Mouse (Mus musculus) cerebellum, postnatal 10 days (tissue): ENCODE measurements around the gene Adcy6.
"Not testable (repeated sequence)": the region's sequence is repeated elsewhere in the genome, so short reads cannot be mapped to it uniquely, and the experiment has no call there.

Source experiments
- DNase-seq, 2 experiments: peaks; one replicate each; pipeline ENCODE4 v3.0.0; 2021; ENCODE audit warnings: mixed read lengths in 2 of 2

The Adcy6 gene

DNA sequence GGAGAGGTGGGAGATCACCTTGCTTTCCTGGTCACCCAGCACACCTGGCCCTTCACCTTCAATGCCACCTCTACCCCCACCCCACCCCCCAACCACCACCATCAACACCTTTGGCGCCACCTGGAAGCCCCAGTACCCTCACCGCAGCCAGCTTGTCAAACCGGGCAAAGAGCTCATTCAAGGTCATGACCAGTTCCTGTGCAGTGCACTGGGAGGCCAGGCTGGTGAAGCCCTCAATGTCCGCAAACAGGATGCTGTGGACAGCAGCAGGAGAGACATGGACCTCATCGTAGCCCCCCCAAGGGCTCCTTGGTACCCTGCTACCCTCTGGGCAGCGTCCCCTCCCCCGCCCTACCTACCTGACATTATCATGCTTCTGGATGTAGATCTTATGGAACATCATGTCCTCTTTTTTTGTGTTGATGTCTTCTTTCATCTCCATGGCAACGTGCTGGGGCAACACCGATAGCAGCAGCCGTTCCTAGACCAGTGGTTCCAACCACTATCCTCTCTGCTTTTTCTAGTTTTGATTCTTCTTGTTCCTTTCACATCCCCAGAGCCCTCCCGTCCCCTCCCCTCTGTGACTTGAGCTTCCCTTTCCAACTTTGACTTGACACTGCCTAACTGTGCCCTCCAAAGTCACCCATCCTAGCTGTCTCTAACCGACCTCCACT is 9.7 kb downstream of the Adcy6 start:
- no peak for DNase-seq

DNA sequence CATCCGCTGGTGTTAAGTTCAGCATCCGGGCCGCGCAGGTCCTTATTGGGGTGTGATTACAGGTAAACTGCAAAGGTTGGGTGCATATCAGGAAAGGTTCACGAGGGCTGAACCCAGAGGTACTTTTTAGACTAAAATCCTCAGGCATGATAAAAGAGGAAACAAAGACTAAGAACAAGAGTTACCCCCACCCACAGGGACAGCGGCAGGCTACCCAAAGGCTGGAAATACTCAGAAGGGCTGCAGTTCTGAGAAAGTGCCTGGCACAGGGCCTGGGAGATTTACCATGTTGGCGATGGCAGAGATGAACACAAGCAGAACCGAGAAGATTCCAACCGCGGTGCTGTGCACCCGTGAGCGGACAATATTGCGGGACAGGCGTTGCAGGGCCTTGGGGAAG is 13.3 kb downstream of the Adcy6 start:
- no peak for DNase-seq

DNA sequence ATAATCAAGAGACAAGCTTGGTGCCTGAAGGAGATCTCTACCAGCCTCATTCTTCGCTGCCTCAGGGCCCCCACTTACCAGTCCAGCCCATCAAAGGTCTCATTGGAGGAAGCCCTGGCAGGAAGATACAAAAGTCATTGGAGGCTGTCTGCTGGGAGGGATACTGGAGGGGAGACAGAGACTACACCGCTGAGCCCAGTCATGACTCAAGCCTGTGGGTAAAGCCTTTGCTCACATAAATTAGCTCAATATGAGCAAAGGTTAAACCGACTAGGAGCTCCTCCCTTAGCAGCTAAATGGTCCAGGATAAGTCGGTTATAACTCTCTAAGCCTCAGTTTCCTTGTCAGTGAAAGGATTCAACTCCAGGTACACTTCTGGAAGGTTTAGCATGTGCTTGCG is 14.8 kb downstream of the Adcy6 start:
- no peak for DNase-seq

DNA sequence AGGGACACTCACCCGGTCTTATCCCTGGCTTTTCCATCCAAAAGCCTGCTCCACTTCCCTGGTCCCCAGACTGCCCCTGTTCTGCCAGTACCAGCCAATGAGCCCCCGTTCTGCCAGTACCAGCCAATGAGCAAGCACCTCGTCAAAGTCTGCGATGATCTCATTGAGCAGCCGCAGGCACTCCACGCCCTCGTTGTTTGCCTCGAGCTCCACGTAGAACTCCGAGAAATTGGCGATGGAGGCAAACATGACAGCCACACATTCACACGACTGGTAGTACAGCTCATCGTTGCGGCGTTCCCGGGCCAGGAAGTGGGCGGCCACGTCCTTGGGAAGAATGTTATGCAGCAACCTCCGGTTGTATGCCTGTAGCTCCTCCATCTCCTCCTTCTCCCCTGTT is 15.7 kb downstream of the Adcy6 start:
- DNase-seq = no peak

DNA sequence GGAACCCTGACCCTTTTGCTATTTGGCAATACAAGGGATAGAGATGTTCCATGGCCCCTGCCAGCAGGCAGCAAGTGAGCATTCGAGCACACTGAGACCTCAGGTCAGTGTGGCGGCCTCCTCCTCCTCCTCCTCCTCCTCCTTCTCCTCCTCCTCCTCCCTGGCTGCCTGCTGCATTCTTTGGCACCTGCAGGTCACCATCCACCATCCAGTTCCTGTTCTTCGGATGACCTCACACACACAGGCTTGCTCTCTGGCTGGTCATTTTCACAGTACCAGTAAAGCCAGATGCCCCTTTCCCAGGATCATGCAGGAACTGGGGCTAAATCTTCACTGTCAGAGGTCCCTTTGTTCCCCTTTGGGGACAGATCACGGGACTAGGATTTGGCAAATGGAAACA is 18.5 kb downstream of the Adcy6 start:
- no peak for DNase-seq

DNA sequence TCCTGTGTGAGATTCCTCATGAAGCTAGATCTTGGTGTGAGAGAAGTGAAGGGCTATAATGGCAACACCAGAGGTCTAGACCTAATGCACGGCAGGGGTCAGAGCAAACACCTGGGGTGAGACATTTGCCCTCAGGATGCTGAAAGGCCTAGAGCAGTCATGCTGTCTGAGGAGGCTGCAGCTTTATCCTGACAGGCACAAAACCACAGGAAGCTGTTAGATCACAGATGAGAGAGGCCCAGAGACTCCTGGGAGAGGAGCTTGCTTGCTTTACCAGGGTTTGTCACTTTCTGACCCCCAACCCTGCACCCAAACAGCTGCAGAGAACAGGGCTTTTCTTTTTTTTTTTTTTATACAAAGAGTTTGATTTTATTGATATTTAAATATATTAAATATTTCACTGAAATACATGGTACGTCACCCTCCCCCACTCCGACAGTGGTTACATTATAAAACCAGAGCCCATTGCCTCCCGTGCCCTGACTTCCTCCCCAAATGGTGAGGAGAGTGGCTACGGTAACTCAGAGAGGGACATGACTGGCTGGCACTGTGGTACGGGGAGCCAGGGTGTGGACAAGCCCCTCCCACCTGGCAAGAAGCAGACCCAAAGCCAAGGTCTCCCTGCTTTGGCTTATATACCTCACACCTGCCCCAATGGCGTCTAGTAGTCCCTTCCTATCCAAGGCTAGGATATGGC is 20.1 kb downstream of the Adcy6 start:
- no peak for DNase-seq

DNA sequence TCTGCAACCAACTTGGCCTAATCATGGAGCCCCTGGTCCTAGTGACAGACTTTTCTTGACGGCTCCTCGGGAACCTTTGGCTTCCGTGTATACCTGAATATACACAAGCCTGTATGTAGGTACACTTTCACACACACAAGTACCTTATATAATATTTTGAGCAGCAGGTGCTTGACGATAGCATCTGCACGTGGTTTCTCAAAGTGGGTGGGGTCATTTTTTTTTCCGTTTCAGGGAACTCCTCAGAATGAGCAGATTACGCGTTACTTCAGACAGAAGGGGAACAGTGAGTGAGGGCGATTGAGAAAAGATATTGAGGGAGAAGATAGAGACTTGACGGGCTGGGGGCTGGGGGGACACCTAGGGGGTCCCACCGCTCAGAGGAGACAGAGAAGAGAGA is 22.1 kb downstream of the Adcy6 start:
- DNase-seq = no peak

DNA sequence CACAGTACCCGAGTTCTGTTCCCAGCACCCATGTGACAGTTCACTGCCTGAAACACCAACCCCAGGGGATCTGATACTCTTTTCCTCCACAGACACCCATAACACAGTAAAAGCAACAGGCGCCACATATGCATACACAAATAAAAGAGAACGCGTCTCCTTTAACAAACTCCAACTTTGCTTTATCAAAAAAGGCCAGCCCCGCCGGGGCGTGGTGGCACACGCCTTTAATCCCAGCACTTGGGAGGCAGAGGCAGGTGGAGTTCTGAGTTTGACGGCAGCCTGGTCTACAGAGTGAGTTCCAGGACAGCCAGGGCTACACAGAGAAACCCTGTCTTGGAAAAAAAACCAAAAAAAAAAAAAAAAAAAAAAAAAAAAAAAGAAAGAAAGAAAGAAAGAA is 23.7 kb downstream of the Adcy6 start:
- DNase-seq = not testable (repeated sequence)

DNA sequence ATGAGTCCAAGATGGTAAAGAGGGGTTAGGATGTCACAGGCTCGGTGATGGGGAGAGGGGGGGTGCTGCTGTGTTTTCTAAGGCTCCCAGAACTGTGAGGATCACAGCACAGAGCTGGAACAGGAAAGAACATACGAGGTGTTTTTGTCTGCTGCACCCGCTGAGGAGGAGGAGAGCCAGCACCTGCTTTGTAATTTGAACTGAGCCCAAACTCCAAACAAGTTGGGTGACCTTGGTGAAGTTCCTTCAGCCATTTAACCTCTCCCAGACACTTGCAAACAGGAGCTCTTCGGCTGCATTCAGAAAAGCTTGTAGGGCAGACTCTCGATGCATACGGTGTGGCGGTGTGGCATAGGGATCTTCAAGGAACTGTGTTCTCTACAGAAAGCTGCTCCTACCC is 24.5 kb downstream of the Adcy6 start:
- no peak for DNase-seq

DNA sequence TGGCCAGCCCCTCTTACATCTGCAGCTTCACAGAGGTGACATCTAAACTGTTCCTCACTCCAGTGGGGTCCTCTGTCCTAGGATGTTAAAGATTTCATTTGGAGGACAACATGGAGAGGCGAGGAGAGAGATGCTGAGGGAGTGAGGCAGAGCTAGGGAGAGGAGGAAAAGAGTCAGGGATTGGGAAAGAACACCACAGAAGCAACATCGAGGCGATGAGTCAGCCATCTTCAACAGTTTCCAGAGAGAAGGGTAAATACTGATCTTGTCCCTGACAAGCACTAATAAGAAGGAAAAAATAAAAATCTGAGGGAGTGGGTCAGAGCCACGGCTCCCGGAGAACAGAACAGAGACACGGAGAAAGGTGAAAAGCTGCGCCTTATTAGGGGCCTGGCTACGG is 26.9 kb downstream of the Adcy6 start:
- no peak for DNase-seq

DNA sequence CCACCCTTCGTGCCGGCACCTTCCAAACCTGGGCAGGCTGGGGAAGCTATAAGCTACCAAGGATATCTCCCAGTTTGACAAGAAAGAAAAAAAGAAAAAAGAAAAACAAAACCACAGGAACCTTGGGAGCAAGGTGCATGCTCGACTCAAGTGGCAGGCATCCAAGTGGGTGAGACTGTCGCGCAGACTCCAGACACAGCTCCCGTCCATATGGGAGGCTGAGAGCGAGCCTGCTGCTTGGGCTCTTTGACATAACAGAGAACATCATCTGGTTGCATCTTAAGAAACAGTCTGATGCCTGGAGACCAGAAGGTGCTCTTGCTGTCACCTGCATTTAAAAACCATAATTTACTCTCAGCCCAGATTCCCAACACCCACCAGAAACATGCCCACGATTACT is 27.5 kb downstream of the Adcy6 start:
- DNase-seq = peak; percentile 43 to 49

DNA sequence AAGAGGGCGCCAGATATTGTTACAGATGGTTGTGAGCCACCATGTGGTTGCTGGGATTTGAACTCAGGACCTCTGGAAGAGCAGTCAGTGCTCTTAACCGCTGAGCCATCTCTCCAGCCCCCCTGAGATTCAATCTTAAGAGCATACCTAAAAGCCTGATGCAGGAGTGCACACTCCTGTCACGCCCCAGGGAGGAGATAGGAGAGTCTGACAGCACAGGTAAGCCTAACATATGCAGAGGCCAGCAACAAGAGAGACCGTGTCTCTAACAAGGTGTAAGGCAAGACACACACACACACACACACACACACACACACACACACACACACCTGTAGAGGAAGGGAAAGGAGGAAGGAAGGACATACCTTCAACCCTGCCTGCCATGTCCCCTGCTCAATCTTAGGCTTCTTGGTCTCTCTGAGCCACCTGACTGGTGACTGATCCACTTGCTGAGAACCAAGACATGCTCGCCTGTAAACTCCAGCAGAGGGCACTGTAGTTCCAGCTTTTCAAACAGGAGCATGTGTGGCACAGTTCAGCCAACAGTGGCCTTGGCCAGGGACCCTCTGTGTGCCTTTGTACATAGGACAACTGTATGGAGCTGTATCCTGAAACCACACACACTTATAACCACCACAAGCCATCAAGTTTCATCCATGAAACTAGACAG is 29.9 kb downstream of the Adcy6 start:
- DNase-seq = peak; percentile 90 to 91

DNA sequence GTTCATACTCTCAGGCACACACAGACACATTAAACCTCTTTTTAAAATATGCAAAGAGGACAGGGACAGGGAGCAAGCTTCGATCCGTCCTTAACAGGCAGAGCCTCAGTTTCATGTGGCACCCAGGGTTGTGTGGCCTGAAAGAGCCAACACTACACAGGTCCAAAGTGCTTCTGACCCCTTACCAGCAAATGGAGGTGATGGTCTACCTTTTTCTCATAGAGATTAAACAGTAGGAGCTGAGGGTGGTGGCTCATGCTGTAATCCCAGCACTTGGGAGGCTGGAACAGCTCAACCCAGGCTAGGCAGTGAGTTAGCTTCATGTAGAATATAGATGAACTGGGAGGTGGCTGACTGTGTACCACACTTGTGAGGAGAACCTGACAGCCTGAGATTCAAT is 30.6 kb downstream of the Adcy6 start:
- DNase-seq = no peak

DNA sequence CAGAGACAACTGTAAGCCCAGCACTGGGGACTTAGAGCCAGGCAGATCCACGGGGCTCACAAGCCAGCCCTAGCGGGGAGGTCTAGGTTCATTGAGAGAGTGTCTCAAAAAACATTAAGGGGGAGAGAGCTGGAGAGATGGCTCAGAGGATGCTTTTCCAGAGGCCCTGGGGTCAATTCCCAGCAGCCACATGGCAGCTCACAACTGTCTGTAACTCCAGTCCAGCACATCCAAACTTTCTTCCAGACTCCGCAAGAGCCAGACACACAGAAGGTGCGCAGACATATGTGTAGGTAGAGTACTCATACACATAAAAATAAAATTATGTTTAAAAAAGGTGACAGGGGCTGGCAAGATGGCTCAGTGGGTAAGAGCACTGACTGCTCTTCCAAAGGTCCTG is 36.6 kb downstream of the Adcy6 start:
- no peak for DNase-seq

DNA sequence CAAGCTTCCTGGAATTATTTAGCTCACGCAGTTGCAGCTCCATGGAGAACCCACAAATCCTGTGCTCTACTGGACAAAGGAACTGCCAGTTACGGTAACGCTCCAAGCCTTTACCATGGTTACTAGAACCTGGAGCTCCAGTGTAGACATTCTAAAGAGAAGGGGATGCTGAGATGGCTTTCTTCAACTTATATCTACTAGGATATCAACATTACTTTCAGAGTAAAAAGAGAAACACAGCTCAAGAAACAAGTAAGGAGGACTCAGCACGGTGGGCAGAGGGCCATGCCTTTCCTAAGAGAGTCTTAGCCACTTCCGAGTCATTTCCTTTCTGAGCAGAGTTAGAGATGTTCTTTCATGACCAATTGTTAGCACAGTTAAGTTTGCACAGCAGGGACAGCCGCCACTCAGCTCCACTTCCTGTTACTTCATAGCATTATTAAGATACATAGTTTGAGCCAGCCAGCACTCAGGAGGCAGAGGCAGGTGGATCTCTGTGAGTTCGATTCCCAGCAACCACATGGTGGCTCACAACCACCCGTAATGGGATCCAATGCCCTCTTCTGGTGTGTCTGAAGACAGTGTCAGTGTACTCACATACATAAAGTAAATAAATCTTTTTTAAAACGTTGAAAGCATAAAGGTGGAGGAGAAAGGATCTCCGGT is 38.9 kb downstream of the Adcy6 start, which contains the start of the genes Ccnt1 and 4930415O20Rik:
TSS of gene Ccnt1 (minus strand) at position 51 of the 666 bp plus-strand sequence.
TSS of gene 4930415O20Rik (plus strand) at position 132 of the 666 bp plus-strand sequence.
- no peak for DNase-seq

DNA sequence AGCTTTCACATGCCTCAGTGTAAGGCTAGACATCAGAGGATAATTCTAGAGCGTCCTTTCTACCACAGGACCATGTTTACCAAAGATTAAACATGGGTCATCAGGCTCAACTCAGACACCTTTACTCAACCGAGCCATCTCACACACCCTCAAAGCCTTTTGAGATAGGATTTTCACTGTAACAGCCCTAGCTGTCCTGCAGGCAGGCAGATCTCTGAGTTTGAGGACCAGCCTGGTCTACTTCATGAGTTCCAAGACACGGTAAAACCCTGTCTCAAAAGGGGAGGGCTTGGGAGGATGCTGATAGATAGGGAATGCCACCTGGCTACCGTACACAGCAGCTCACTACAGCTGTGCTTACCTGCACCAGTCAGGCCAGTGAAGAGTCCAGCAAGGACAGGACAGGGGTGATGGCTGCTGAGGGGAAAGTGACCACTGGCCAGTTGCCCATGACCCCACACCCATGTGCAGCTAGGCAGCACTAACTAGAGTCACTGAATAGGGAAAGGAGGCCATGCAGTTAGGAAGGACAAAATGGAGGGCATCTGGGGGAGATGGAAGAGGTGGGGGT is 40.0 kb downstream of the Adcy6 start:
- DNase-seq = peak; percentile 22 to 25

DNA sequence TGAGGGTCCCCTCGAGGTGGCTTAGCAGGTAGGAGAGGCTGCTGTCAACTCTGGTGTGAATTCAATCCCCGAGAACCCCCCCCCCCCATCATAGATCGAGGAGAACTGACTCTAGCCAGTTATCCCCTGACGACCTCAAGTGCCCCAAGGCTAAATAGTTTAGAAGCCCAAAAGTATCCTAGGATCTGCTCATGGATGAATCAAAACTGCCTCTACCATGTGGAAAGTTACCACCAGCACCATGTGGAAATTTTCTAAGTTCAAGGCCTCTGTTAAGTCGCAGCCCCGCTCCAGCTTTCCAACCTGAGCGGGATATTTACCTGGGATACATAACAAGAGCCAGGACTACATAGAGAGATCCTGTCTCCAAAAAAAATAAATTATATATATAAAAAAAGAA is 40.7 kb downstream of the Adcy6 start:
- DNase-seq = no peak

DNA sequence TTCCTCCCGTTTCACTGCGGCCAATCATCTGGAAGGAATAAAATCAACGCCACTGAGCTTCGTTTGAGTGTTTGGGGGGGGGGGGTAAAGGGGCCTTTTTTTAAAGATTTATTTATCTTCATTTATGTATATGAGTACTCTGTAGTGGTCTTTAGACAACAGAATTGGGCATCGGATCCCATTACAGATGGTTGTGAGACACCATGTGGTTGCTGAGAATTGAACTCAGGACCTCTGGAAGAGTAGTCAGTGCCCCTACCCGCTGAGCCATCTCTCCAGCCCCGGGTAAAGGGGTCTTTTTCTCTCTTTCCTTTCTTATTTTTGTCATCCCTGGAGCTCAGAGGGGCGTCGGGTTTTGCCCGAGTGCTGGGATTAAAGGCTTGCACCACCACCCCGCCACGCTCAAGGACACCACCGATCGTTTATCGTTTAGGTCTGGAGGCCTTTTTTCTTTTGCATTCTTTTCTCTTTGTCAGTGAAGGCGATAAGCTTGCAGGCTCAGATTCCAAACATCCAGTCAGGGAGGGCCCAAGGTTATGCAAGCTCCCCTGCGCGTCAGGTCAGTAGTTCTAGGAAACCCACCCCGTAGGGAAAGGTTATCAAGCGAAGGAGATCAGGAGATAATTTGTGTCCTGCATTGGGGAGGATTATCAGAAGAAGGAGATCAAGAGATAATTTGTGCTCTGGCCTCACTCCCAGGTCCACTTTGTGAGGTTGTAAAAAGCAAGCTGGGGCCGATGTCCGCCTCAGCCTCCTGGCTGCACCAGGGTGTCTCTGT is 41.4 kb downstream of the Adcy6 start:
- DNase-seq = peak; percentile 36 to 50

DNA sequence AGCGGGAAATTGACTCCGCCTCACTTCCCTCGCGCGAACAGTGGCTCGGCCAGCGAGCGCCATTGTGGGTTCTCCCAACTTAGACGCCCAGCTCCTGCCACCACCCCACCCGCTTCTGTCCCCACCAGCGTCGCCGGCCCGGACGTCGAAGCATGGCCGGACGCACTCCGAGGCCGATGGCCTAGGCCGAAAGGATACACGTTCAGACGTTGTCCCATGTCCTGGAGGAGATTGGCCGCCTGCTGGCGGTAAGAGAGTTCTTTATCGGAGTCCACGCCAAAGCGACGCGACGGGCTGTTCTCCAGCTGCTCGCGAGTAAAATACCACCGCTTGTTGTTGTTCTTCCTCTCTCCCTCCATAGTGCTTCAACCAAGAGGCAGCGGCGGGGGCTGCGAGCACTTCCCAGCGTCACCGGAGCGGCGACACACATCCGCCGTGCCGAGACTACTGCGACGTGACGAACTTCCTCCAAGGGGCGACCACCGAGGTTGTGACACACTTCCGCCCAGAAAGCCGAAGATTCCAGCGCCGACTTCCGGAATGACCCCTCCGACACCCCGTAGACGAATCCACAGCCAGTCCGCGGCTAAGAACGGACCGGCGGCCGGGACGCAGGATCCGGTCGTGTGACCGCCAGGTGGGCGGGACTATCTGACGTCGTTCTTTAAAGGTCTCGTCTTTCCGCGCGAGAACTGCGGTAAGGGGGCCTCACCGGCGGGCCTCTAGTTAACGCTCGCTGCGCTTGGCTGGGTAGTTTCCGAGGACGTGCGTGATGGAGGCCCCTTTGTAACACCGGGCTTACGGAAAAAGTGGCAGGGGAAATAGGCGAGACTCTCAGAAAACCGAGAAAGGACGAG is 42.4 kb downstream of the Adcy6 start:
- peak; percentile 99 to 100 for DNase-seq

DNA sequence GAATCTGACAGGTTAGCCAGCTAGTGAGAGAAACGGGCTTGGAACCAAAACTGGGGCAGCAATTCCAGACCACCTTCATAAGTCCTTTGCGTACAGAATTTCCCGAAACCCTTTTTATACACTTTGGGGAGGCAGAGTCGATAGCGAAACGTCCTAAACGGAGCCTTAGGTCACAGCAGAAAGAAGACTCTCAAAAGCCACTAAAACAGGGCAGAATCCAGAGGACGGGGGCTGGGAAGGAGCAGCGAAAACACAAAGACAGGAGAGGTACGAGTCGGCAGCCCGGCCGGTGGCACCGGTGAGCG is 43.0 kb downstream of the Adcy6 start:
- no peak for DNase-seq

DNA sequence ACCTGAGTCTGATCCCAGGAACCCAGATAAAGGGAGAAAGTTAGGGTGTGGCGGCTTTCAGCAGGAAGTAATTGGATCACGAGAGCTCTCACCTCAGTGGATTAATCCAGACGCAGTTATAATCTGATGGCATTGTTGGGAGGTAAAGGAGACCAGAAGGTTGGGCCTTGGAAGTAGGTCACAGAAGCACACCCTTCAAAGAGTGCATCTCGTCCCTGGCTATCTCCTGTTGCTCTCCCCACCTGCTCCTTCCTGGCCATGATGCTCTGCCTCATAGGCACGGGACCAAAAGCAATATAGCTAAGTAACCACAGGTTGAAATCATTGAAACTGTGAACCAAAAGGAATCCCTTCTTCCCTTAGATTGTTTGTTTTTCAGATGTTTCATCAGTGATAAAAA is 52.7 kb downstream of the Adcy6 start:
- no peak for DNase-seq

DNA sequence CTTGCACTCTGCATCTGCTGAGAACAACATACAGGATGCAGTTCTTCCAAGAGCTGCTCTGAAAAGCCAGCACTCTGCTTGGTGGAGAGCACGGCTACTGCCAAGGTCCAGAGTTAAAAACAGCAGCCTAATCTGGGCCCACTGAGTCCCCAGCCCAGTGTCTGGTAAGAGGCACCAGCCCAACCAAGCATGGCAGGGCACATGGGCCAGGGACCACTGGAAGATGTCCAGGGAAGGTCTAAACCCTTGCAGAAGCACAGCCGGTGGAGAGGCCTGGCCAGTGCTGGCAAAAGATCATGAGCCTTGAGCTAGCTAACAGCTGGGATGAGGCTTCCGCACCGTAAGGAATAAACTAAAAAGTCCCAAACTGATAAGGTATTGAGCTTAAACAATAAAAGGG is 54.0 kb downstream of the Adcy6 start:
- peak; percentile 30 to 39 for DNase-seq
